In the genomic region with DNA sequence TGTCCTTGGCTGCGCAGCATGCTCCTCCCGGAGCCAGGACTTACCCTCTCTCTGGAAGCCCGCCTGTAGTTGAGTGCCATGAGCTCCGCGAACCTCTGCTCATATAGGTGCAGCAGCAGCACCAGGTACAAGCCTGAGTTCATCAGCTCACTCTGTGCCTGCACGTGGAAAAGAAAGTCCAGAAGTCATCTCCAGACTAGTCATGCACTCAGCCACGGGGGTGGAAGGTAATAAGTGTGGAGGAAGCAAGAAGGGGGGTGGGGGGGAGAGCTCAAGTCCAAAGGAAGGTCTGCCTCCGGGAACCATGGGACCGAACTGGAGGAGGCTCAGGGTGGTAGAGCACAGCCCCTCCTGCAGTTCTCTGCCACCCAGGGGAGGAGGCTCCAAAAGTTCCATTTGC, we compare ENCODE assay signal across 27 mouse cellular contexts.
DNase-seq lines count a peak whose midpoint lies in the region; ATAC-seq lines count a peak whose summit lies in the region.
"Had no signal": no experiment of that assay in that cellular context is flagged by ENCODE, and none has a peak within 500 bp of the region (broad histone marks: within the 10 kb centered on the region; RNA-seq: fewer than 3 reads in every experiment).

No protein-coding gene starts in this region.

- ATAC-seq in megakaryocyte, adult 5-6 weeks (ENCODE audit: poor library complexity, severe bottlenecking), result no peak
- ATAC-seq in kidney, embryonic 14.5 days (ENCODE audit: low FRiP score, low TSS enrichment), result peak; percentile 36; the same call in 1 of the 2 replicates
- ATAC-seq in erythroid progenitor cell, adult 5-6 weeks (replicated peaks; ENCODE audit: low FRiP score, poor library complexity, severe bottlenecking), result no peak
- ATAC-seq: CD4-positive, CD25-positive, alpha-beta regulatory T cell, adult 4 months; hindbrain, postnatal 0 days; intestine, embryonic 15.5 days; midbrain, embryonic 13.5 days had no signal

- peak; percentile 44 for DNase-seq in kidney, postnatal 14 days
- no peak for DNase-seq in liver
- no peak for DNase-seq in layer of hippocampus, adult 11-12 months (ENCODE audit: low spot score)
- DNase-seq: adrenal gland, postnatal 25 days; cerebellum, adult 2 months; cerebellum, postnatal 14 days; gastrocnemius, postnatal 14 days; heart, postnatal 36 days; liver, embryonic 13.5 days; lung, adult 18-20 months; lung, postnatal 14 days; thymus, adult 2 months; thymus, postnatal 36 days had no signal

- H3K9ac ChIP-seq in kidney, embryonic 14.5 days (ENCODE audit: low read depth, low read length), result no peak overlapping the region
- H3K9ac ChIP-seq: forebrain, embryonic 12.5 days; hindbrain, embryonic 12.5 days; intestine, embryonic 15.5 days; limb, embryonic 13.5 days; liver, embryonic 13.5 days; midbrain, embryonic 13.5 days had no signal

- H3K36me3 ChIP-seq in megakaryocyte, embryonic 14.5 days (replicated peaks; ENCODE audit: low read length), result peaks cover 4% of the 10 kb centered on the region
- no peaks in the 10 kb centered on the region for H3K36me3 ChIP-seq in kidney, embryonic 14.5 days (ENCODE audit: control insufficient read depth, insufficient read depth, low read length)
- H3K36me3 ChIP-seq: forebrain, embryonic 12.5 days; hindbrain, embryonic 12.5 days; intestine, embryonic 15.5 days; limb, embryonic 13.5 days; liver, embryonic 13.5 days; midbrain, embryonic 13.5 days had no signal

- H3K4me1 ChIP-seq in megakaryocyte, embryonic 14.5 days, result peaks cover 96% of the 10 kb centered on the region
- peaks cover 14% of the 10 kb centered on the region; the same call in 1 of the 2 replicates for H3K4me1 ChIP-seq in kidney, embryonic 14.5 days (ENCODE audit: control insufficient read depth, insufficient read depth, low read length)
- H3K4me1 ChIP-seq: forebrain, embryonic 12.5 days; hindbrain, embryonic 12.5 days; intestine, embryonic 15.5 days; limb, embryonic 13.5 days; midbrain, embryonic 13.5 days had no signal

- no peak overlapping the region for H3K27ac ChIP-seq in kidney, embryonic 14.5 days (ENCODE audit: low read depth, low read length)
- H3K27ac ChIP-seq: forebrain, embryonic 12.5 days; hindbrain, embryonic 12.5 days; hindbrain, postnatal 0 days; intestine, embryonic 15.5 days; left cerebral cortex, adult 2 months; limb, embryonic 13.5 days; midbrain, embryonic 13.5 days had no signal

- H3K27me3 ChIP-seq in megakaryocyte, embryonic 14.5 days (replicated peaks), result no peaks in the 10 kb centered on the region
- no peaks in the 10 kb centered on the region for H3K27me3 ChIP-seq in kidney, embryonic 14.5 days (ENCODE audit: control insufficient read depth, insufficient read depth, low read length)
- H3K27me3 ChIP-seq: forebrain, embryonic 12.5 days; intestine, embryonic 15.5 days; liver, embryonic 13.5 days; midbrain, embryonic 13.5 days had no signal

- no peaks in the 10 kb centered on the region for H3K9me3 ChIP-seq in megakaryocyte, embryonic 14.5 days
- H3K9me3 ChIP-seq in kidney, embryonic 14.5 days (ENCODE audit: control insufficient read depth, low read length), result no peaks in the 10 kb centered on the region
- H3K9me3 ChIP-seq: forebrain, embryonic 12.5 days; hindbrain, embryonic 12.5 days; intestine, embryonic 15.5 days; limb, embryonic 13.5 days; liver, embryonic 13.5 days; midbrain, embryonic 13.5 days had no signal

- WGBS in kidney, embryonic 14.5 days, result 64% methylated on average over 9 of the region's 9 CpGs

- no peak overlapping the region for H3K4me2 ChIP-seq in kidney, embryonic 14.5 days (replicated peaks; ENCODE audit: low read depth, low read length)
- H3K4me2 ChIP-seq: forebrain, embryonic 12.5 days; heart, embryonic 11.5 days; hindbrain, embryonic 12.5 days; intestine, embryonic 15.5 days; limb, embryonic 13.5 days; liver, embryonic 13.5 days; midbrain, embryonic 13.5 days had no signal

- peak overlapping the region; percentile 4 for H3K4me3 ChIP-seq in megakaryocyte, embryonic 14.5 days (replicated peaks)
- no peak overlapping the region for H3K4me3 ChIP-seq in kidney, embryonic 14.5 days (ENCODE audit: low read length)
- H3K4me3 ChIP-seq: erythroblast, embryonic 14.5 days; forebrain, embryonic 12.5 days; hindbrain, embryonic 12.5 days; intestine, embryonic 15.5 days; left cerebral cortex, adult 2 months; limb, embryonic 13.5 days; liver, embryonic 13.5 days; midbrain, embryonic 13.5 days had no signal
